Mouse (Mus musculus): ENCODE measurements around the gene Ankrd13d.

DNA sequence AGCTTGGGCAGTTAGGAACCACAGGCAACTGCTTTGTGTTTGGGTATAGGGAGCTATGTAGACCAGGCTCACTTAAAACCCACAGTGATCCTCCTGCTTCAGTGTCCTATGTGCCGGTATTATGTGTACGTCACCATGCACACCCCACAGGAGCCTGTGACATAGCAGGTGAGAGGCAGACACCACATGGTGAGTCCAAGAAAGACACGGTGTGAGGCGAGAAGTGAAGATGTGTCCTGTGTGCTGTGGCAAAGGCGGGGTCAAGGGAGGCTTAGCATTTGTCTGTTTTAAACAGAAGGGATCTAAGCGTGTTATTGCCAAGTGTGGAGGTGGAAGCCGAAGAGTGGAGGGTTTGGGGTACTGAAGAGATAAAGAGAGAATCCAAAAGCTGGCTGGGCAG, 56.2 kb downstream of the Ankrd13d start:
- no peak for TF ChIP-seq EP300 (IDR thresholded peaks at IDR 0.05; ENCODE audit: low read depth)
- TF ChIP-seq CTCF (IDR thresholded peaks at IDR 0.05; ENCODE audit: low read depth): no peak

Data from heart, postnatal 0 days (tissue).